Mouse (Mus musculus) embryonic facial prominence, embryonic 12.5 days (tissue): ENCODE measurements at regions not wholly inside any gene's neighbourhood (a gene's known extent, or its start where the extent isn't known, plus 50 kb on each side); places are given as distances from the start of the nearest gene placed in this dataset.
"Not testable (repeated sequence)": the region's sequence is repeated elsewhere in the genome, so short reads cannot be mapped to it uniquely, and the experiment has no call there.

Experiments
- ATAC-seq: fragments of 200-750 bp; cut with Nextera tagmentation; 2 replicates; pipeline ENCODE4 v1.8.0; 2017; ENCODE audit not compliant: insufficient number of reproducible peaks, insufficient read depth, low FRiP score, low TSS enrichment
- H3K27ac ChIP-seq: fragments of 300-500 bp; sonication (generic); 2 replicates; pipeline ENCODE4 v1.5.1; 2016; ENCODE audit warnings: mild to moderate bottlenecking
- H3K27me3 ChIP-seq: fragments of 300-500 bp; sonication (generic); 2 replicates; pipeline ENCODE4 v1.6.1; 2016; ENCODE audit warnings: mild to moderate bottlenecking, moderate library complexity
- H3K36me3 ChIP-seq: fragments of 300-500 bp; sonication (generic); 2 replicates; pipeline ENCODE4 v1.6.1; 2016; ENCODE audit warnings: mild to moderate bottlenecking
- H3K4me1 ChIP-seq: fragments of 300-500 bp; sonication (generic); 2 replicates; pipeline ENCODE4 v1.6.1; 2016
- H3K4me2 ChIP-seq: fragments of 300-500 bp; sonication (generic); replicated peaks from 2 replicates; pipeline ENCODE4 v1.6.1; 2016; ENCODE audit warnings: mild to moderate bottlenecking, moderate library complexity
- H3K4me3 ChIP-seq: fragments of 300-500 bp; sonication (generic); 2 replicates; pipeline ENCODE4 v1.5.1; 2016; ENCODE audit warnings: mild to moderate bottlenecking
- H3K9ac ChIP-seq: fragments of 300-500 bp; sonication (generic); 2 replicates; pipeline ENCODE4 v1.6.1; 2016; ENCODE audit warnings: mild to moderate bottlenecking, moderate library complexity
- H3K9me3 ChIP-seq: fragments of 300-500 bp; sonication (generic); 2 replicates; pipeline ENCODE4 v1.6.1; 2016; ENCODE audit warnings: mild to moderate bottlenecking, moderate library complexity
- WGBS: fragments of 180-500 bp; shearing (Covaris S2); methylation state at CpG from one replicate; pipeline ENCODE4 v1.1.7; 2016; 5-methylcytosine and 5-hydroxymethylcytosine counted together

GRCm38 (mm10) chr7:60293556-60293955 is 153.5 kb upstream of the Snrpn start:
- no peak for ATAC-seq
- H3K4me2 ChIP-seq: no peak overlapping the region

GRCm38 (mm10) chr7:60244187-60244866 is 104.3 kb upstream of the Snrpn start:
- not testable (repeated sequence) for H3K4me1 ChIP-seq, H3K27ac ChIP-seq, H3K36me3 ChIP-seq, H3K27me3 ChIP-seq, H3K9ac ChIP-seq, H3K9me3 ChIP-seq
- WGBS: 17% methylated on average over 22 of the region's 22 CpGs
- peak overlapping the region; percentile 37 for H3K4me3 ChIP-seq
- ATAC-seq: peak; percentile 92
- H3K4me2 ChIP-seq: peak overlapping the region; percentile 21; the same call in 1 of the 2 replicates

More at GRCm38 (mm10) chr7:60293556-60293955, 153.5 kb upstream of the Snrpn start:
- H3K27ac ChIP-seq: no peak overlapping the region
- 0 out of 2 replicates have a peak, but pooled peaks cover 2% of the 10 kb centered on the region for H3K9me3 ChIP-seq
- H3K4me1 ChIP-seq: no peaks in the 10 kb centered on the region
- no peak overlapping the region for H3K4me3 ChIP-seq
- H3K9ac ChIP-seq: no peak overlapping the region
- 83% methylated on average over 9 of the region's 9 CpGs for WGBS
- H3K36me3 ChIP-seq: no peaks in the 10 kb centered on the region
- no peaks in the 10 kb centered on the region for H3K27me3 ChIP-seq

- peak overlapping the region; percentile 37 for H3K4me3 ChIP-seq
- 38% methylated on average over 11 of the region's 11 CpGs for WGBS
- H3K9ac ChIP-seq, H3K9me3 ChIP-seq, ATAC-seq, H3K27ac ChIP-seq, H3K4me1 ChIP-seq, H3K27me3 ChIP-seq, H3K36me3 ChIP-seq: not testable (repeated sequence)
- H3K4me2 ChIP-seq: peak overlapping the region; percentile 28; the same call in 1 of the 2 replicates
Measured at GRCm38 (mm10) chr7:60243746-60244145, 103.7 kb upstream of the Snrpn start.

- not testable (repeated sequence) for H3K9ac ChIP-seq, H3K36me3 ChIP-seq, H3K4me1 ChIP-seq, H3K4me2 ChIP-seq, H3K4me3 ChIP-seq, H3K27ac ChIP-seq, H3K27me3 ChIP-seq, ATAC-seq, H3K9me3 ChIP-seq
- WGBS: 13% methylated on average over 4 of the region's 4 CpGs
Measured at GRCm38 (mm10) chr7:60238595-60239195, 98.7 kb upstream of the Snrpn start.

GRCm38 (mm10) chr7:60216358-60217273 is 76.6 kb upstream of the Snrpn start:
- H3K4me2 ChIP-seq, H3K27me3 ChIP-seq, H3K36me3 ChIP-seq, H3K27ac ChIP-seq, H3K9ac ChIP-seq, H3K4me1 ChIP-seq, H3K4me3 ChIP-seq, H3K9me3 ChIP-seq, ATAC-seq: not testable (repeated sequence)
- WGBS: 59% methylated on average over 3 of the region's 3 CpGs
